26 mouse cellular contexts compared by ENCODE assay signal in the genomic region with DNA sequence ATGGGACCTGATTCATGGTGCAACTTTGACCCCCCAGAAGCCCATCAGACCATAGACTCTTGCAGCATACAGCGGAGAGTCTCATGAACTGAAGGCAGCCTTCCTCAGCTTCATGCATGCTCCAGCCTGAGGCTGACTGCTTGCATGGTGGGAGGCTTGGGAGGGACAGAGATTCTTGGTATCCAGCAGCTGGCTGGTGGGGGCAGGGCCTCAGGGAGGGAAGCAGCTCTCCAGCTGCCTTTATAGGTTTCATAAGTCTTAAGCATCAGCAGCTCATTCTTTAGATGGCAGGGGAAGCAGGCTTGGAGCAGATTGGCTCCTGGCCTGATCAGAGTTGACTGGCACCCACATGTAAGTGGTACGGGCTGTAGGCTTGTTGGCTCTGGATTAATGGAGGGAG. TPM values are rescaled to one million over a fixed set of nuclear protein-coding genes. Genes with fewer than 3 reads are reported as not detected.
DNase-seq lines count a peak whose midpoint lies in the region; ATAC-seq and TF ChIP-seq lines count a peak whose summit lies in the region.
"Had no signal": no experiment of that assay in that cellular context is flagged by ENCODE, and none has a peak within 500 bp of the region (broad histone marks: within the 10 kb centered on the region; RNA-seq: fewer than 3 reads in every experiment).

No protein-coding gene starts in this region.

- 71% methylated on average over 2 of the region's 2 CpGs for WGBS in intestine, embryonic 14.5 days
- 75% methylated on average over 2 of the region's 2 CpGs for WGBS in intestine, embryonic 15.5 days
- 72% methylated on average over 2 of the region's 2 CpGs for WGBS in kidney, postnatal 0 days
- WGBS in lung, adult 2 months = 88% methylated on average over 2 of the region's 2 CpGs

- no peak for TF ChIP-seq CTCF in kidney, postnatal 0 days (IDR thresholded peaks at IDR 0.05; ENCODE audit: low read depth)
- no peak for TF ChIP-seq CTCF in lung, adult 2 months (IDR thresholded peaks at IDR 0.05; ENCODE audit: insufficient read depth, low read length)

- no peak overlapping the region for H3K4me3 ChIP-seq in intestine, embryonic 14.5 days (ENCODE audit: low read depth, low read length)
- H3K4me3 ChIP-seq in intestine, embryonic 15.5 days (replicated peaks) = no peak overlapping the region
- no peak overlapping the region for H3K4me3 ChIP-seq in kidney, postnatal 0 days (replicated peaks; ENCODE audit: low read depth, low read length)
- no peak overlapping the region for H3K4me3 ChIP-seq in lung, adult 2 months (replicated peaks; ENCODE audit: extremely low read depth, low read depth, low read length)
- H3K4me3 ChIP-seq: embryonic facial prominence, embryonic 12.5 days; embryonic facial prominence, embryonic 15.5 days; gastrocnemius, adult 2 months; heart, embryonic 12.5 days had no signal

- H3K27me3 ChIP-seq in intestine, embryonic 14.5 days (replicated peaks; ENCODE audit: control insufficient read depth, insufficient read depth, low read length) = no peaks in the 10 kb centered on the region
- no peaks in the 10 kb centered on the region for H3K27me3 ChIP-seq in intestine, embryonic 15.5 days (replicated peaks)
- no peaks in the 10 kb centered on the region for H3K27me3 ChIP-seq in kidney, postnatal 0 days (ENCODE audit: insufficient read depth, low read length)
- H3K27me3 ChIP-seq: embryonic facial prominence, embryonic 15.5 days had no signal

- no peak overlapping the region for H3K9ac ChIP-seq in intestine, embryonic 14.5 days (ENCODE audit: low read length)
- H3K9ac ChIP-seq in intestine, embryonic 15.5 days = no peak overlapping the region
- no peak overlapping the region for H3K9ac ChIP-seq in kidney, postnatal 0 days (ENCODE audit: low read depth, low read length)
- H3K9ac ChIP-seq: embryonic facial prominence, embryonic 12.5 days; embryonic facial prominence, embryonic 15.5 days; forebrain, postnatal 0 days; heart, embryonic 12.5 days; hindbrain, embryonic 14.5 days had no signal

- no peak overlapping the region for H3K27ac ChIP-seq in intestine, embryonic 14.5 days (ENCODE audit: low read depth)
- no peak overlapping the region for H3K27ac ChIP-seq in intestine, embryonic 15.5 days
- peak overlapping the region; percentile 15; the same call in 1 of the 2 replicates for H3K27ac ChIP-seq in kidney, postnatal 0 days
- H3K27ac ChIP-seq: embryonic facial prominence, embryonic 12.5 days; embryonic facial prominence, embryonic 15.5 days; gastrocnemius, adult 2 months; hindbrain, embryonic 14.5 days; hindbrain, postnatal 0 days had no signal

- H3K36me3 ChIP-seq in intestine, embryonic 14.5 days (ENCODE audit: control insufficient read depth, insufficient read depth, low read length) = peaks cover 48% of the 10 kb centered on the region
- H3K36me3 ChIP-seq in intestine, embryonic 15.5 days = peaks cover 6% of the 10 kb centered on the region
- peaks cover 25% of the 10 kb centered on the region for H3K36me3 ChIP-seq in kidney, postnatal 0 days (ENCODE audit: insufficient read depth, low read length)

- no peak for DNase-seq in intestine, embryonic 14.5 days (ENCODE audit: low spot score)
- DNase-seq in kidney, postnatal 0 days (ENCODE audit: low spot score) = no peak
- no peak for DNase-seq in kidney, adult 18-20 months
- peak; percentile 49 for DNase-seq in lung, postnatal 10 days
- no peak for DNase-seq in lung, adult 2 months
- DNase-seq: adrenal gland, adult 2 months; adrenal gland, postnatal 14 days; B cell, adult 2 months; cerebellum, adult 11 months; cerebellum, adult 2 months; cerebellum, adult 9-11 months; cerebellum, postnatal 25 days; forebrain, postnatal 0 days; gastrocnemius, adult 2 months; gastrocnemius, postnatal 14 days; heart, postnatal 14 days; heart, postnatal 4 days had no signal

- no peak overlapping the region for H3K4me2 ChIP-seq in intestine, embryonic 14.5 days (ENCODE audit: low read length)
- H3K4me2 ChIP-seq in intestine, embryonic 15.5 days (replicated peaks) = no peak overlapping the region
- no peak overlapping the region for H3K4me2 ChIP-seq in kidney, postnatal 0 days (ENCODE audit: low read length)
- H3K4me2 ChIP-seq: embryonic facial prominence, embryonic 12.5 days; embryonic facial prominence, embryonic 15.5 days; heart, embryonic 12.5 days; hindbrain, embryonic 14.5 days had no signal

- peak; percentile 29; the same call in 1 of the 2 replicates for ATAC-seq in intestine, embryonic 14.5 days (replicated peaks; ENCODE audit: low FRiP score, low TSS enrichment, low read depth)
- ATAC-seq in intestine, embryonic 15.5 days = no peak
- no peak for ATAC-seq in kidney, postnatal 0 days (replicated peaks; ENCODE audit: low FRiP score, low read depth)
- ATAC-seq: forebrain, embryonic 14.5 days; forebrain, postnatal 0 days; hindbrain, postnatal 0 days had no signal

- TF ChIP-seq POLR2A in lung, adult 2 months (IDR thresholded peaks at IDR 0.05; ENCODE audit: borderline replicate concordance, extremely low read depth, low read depth, low read length) = no peak

- H3K4me1 ChIP-seq in intestine, embryonic 14.5 days (replicated peaks; ENCODE audit: control insufficient read depth, insufficient read depth, low read length) = 0 out of 2 replicates have a peak, but pooled peaks cover 1% of the 10 kb centered on the region
- peaks cover 10% of the 10 kb centered on the region; the same call in 1 of the 2 replicates for H3K4me1 ChIP-seq in intestine, embryonic 15.5 days (replicated peaks)
- peaks cover 16% of the 10 kb centered on the region; the same call in 1 of the 2 replicates for H3K4me1 ChIP-seq in kidney, postnatal 0 days (replicated peaks; ENCODE audit: insufficient read depth, low read length)
- H3K4me1 ChIP-seq in lung, adult 2 months (ENCODE audit: control insufficient read depth, insufficient read depth, low read length) = peaks cover 4% of the 10 kb centered on the region

- no peaks in the 10 kb centered on the region for H3K9me3 ChIP-seq in intestine, embryonic 14.5 days (ENCODE audit: control insufficient read depth, low read length)
- no peaks in the 10 kb centered on the region for H3K9me3 ChIP-seq in intestine, embryonic 15.5 days
- H3K9me3 ChIP-seq in kidney, postnatal 0 days (replicated peaks; ENCODE audit: low read length) = no peaks in the 10 kb centered on the region
- H3K9me3 ChIP-seq: embryonic facial prominence, embryonic 12.5 days; embryonic facial prominence, embryonic 15.5 days; G1E; heart, embryonic 12.5 days had no signal

RNA-seq across cellular contexts. Expression of gene Aebp1, which starts 5.4 kb away (rescaled TPM):
- polyA plus RNA-seq in intestine, embryonic 14.5 days (2014; fragmentation: Nextera tagmentation; extraction: Ambion mirVana) = 37.6 and 37.9 TPM in 2 replicates
- polyA plus RNA-seq in intestine, embryonic 15.5 days (2015; fragmentation: Nextera tagmentation; extraction: Ambion mirVana) = 36.4 and 38.4 TPM in 2 replicates
- 33.9 and 38.6 TPM in 2 replicates for polyA plus RNA-seq in kidney, postnatal 0 days (2015; fragmentation: Nextera tagmentation; extraction: Ambion mirVana)
- 79.4 and 84.8 TPM in 2 replicates for polyA plus RNA-seq in lung, adult 2 months (2012; rRNA removed)
- polyA plus RNA-seq: G1E had no signal

RNA-seq across cellular contexts. Expression of gene Pold2, which starts 10.9 kb away (rescaled TPM):
- polyA plus RNA-seq in intestine, embryonic 14.5 days (2014; fragmentation: Nextera tagmentation; extraction: Ambion mirVana) = 130 and 137 TPM in 2 replicates
- 137 TPM in 2 replicates for polyA plus RNA-seq in intestine, embryonic 15.5 days (2015; fragmentation: Nextera tagmentation; extraction: Ambion mirVana)
- polyA plus RNA-seq in kidney, postnatal 0 days (2015; fragmentation: Nextera tagmentation; extraction: Ambion mirVana) = 74.4 and 82.6 TPM in 2 replicates
- polyA plus RNA-seq in lung, adult 2 months (2012; rRNA removed) = 80.3 and 102 TPM in 2 replicates

RNA-seq across cellular contexts. Expression of gene Polm, which starts 29.4 kb away (rescaled TPM):
- polyA plus RNA-seq in intestine, embryonic 14.5 days (2014; fragmentation: Nextera tagmentation; extraction: Ambion mirVana) = 10.2 and 10.8 TPM in 2 replicates
- polyA plus RNA-seq in intestine, embryonic 15.5 days (2015; fragmentation: Nextera tagmentation; extraction: Ambion mirVana) = 11.4 TPM in 2 replicates
- polyA plus RNA-seq in kidney, postnatal 0 days (2015; fragmentation: Nextera tagmentation; extraction: Ambion mirVana) = 7.8 and 8.7 TPM in 2 replicates
- polyA plus RNA-seq in lung, adult 2 months (2012; rRNA removed) = 28.1 and 34.2 TPM in 2 replicates

RNA-seq across cellular contexts. Expression of gene Myl7, which starts 31.4 kb away (rescaled TPM):
- polyA plus RNA-seq in intestine, embryonic 14.5 days (2014; fragmentation: Nextera tagmentation; extraction: Ambion mirVana) = 22.9 and 33.3 TPM in 2 replicates
- 68.3 and 73.5 TPM in 2 replicates for polyA plus RNA-seq in intestine, embryonic 15.5 days (2015; fragmentation: Nextera tagmentation; extraction: Ambion mirVana)
- 1.6 and 1.9 TPM in 2 replicates for polyA plus RNA-seq in kidney, postnatal 0 days (2015; fragmentation: Nextera tagmentation; extraction: Ambion mirVana)
- polyA plus RNA-seq in lung, adult 2 months (2012; rRNA removed) = 185 and 203 TPM in 2 replicates
- polyA plus RNA-seq: cerebellum, adult 2 months; forebrain, embryonic 14.5 days; forebrain, postnatal 0 days; frontal cortex, adult 2 months; G1E; hindbrain, embryonic 14.5 days; hindbrain, postnatal 0 days had no signal
